Mouse (Mus musculus): ENCODE results near the gene Rad17. TPM values are rescaled to one million over a fixed set of nuclear protein-coding genes. Genes with fewer than 3 reads are reported as not detected.

Gene Rad17
- total RNA-seq (2014; fragmentation: Nextera tagmentation) = 43.9 and 50.9 TPM in 2 replicates
- total RNA-seq (2017) = 42.7 and 48.6 TPM in 2 replicates
- polyA plus RNA-seq (2012) = 8.9 and 10.6 TPM in 2 replicates

GRCm38 (mm10) chr13:100650550-100651438 is at the start of gene Rad17, which contains the start of gene Ak6:
Rad17 (minus strand) TSS chr13:100651051.
Ak6 (plus strand) TSS chr13:100650979.
- Histone ChIP-seq H3K36me3 (replicated peaks) (peaks cover 37% of the 10 kb centered on the region), H3K9me3 (replicated peaks) (no peaks in the 10 kb centered on the region), H3K4me3 (ENCODE audit: low read depth, low read length) (peak within 1 kb of the TSS; percentile 78), H3K4me1 (ENCODE audit: insufficient read depth, low read depth, low read length) (peaks cover 14% of the 10 kb centered on the region), H3K27me3 (ENCODE audit: insufficient read depth, low read length) (no peaks in the 10 kb centered on the region)
- DNase-seq (ENCODE audit: low spot score) (peak; percentile 79), ATAC-seq (ENCODE audit: extremely low read depth, insufficient number of reproducible peaks, low FRiP score, poor library complexity, severe bottlenecking) (peak; percentile 71)
- no peak for TF ChIP-seq CTCF (IDR thresholded peaks at IDR 0.05; ENCODE audit: low read depth, low read length)
- TF ChIP-seq GATA1 (IDR thresholded peaks at IDR 0.05; ENCODE audit: borderline replicate concordance, low read length) = no peak
- no peak for TF ChIP-seq POLR2AphosphoS5 (IDR thresholded peaks at IDR 0.05; ENCODE audit: insufficient replicate concordance, low read depth, low read length)
- TF ChIP-seq GATA2 (IDR thresholded peaks at IDR 0.05; ENCODE audit: borderline replicate concordance, low read depth, low read length) = no peak
- TF ChIP-seq TAL1 (conservative IDR thresholded peaks at IDR 0.05; ENCODE audit: low read depth, low read length) = no peak

- H3K4me1 ChIP-seq (ENCODE audit: insufficient read depth, low read depth, low read length) = no peaks in the 10 kb centered on the region
- H3K9me3 ChIP-seq (replicated peaks) = no peaks in the 10 kb centered on the region
- H3K36me3 ChIP-seq (replicated peaks) = peaks cover 89% of the 10 kb centered on the region
- no peak overlapping the region for H3K4me3 ChIP-seq (ENCODE audit: low read depth, low read length)
- TF ChIP-seq TAL1 (conservative IDR thresholded peaks at IDR 0.05; ENCODE audit: low read depth, low read length) = no peak
- no peak for TF ChIP-seq GATA1 (IDR thresholded peaks at IDR 0.05; ENCODE audit: borderline replicate concordance, low read length)
- no peak for TF ChIP-seq POLR2AphosphoS5 (IDR thresholded peaks at IDR 0.05; ENCODE audit: insufficient replicate concordance, low read depth, low read length)
- no peak for TF ChIP-seq CTCF (IDR thresholded peaks at IDR 0.05; ENCODE audit: low read depth, low read length)
- TF ChIP-seq GATA2 (IDR thresholded peaks at IDR 0.05; ENCODE audit: borderline replicate concordance, low read depth, low read length) = no peak
- no peak for DNase-seq (ENCODE audit: low spot score)
- no peaks in the 10 kb centered on the region for H3K27me3 ChIP-seq (ENCODE audit: insufficient read depth, low read length)
- ATAC-seq (ENCODE audit: extremely low read depth, insufficient number of reproducible peaks, low FRiP score, poor library complexity, severe bottlenecking) = no peak
Measured at GRCm38 (mm10) chr13:100698866-100699265, 48.0 kb upstream of the Rad17 start.

- no peak for DNase-seq (ENCODE audit: low spot score)
- Histone ChIP-seq H3K4me1 (ENCODE audit: insufficient read depth, low read depth, low read length) (no peaks in the 10 kb centered on the region), H3K4me3 (ENCODE audit: low read depth, low read length) (no peak overlapping the region), H3K36me3 (replicated peaks) (peaks cover 75% of the 10 kb centered on the region), H3K9me3 (replicated peaks) (no peaks in the 10 kb centered on the region), H3K27me3 (ENCODE audit: insufficient read depth, low read length) (no peaks in the 10 kb centered on the region)
- no peak for ATAC-seq (ENCODE audit: extremely low read depth, insufficient number of reproducible peaks, low FRiP score, poor library complexity, severe bottlenecking)
- no peak for TF ChIP-seq POLR2AphosphoS5 (IDR thresholded peaks at IDR 0.05; ENCODE audit: insufficient replicate concordance, low read depth, low read length)
Measured at GRCm38 (mm10) chr13:100697541-100697940, 46.7 kb upstream of the Rad17 start.

- H3K4me3 ChIP-seq (ENCODE audit: low read depth, low read length) = no peak overlapping the region
- peaks cover 4% of the 10 kb centered on the region for H3K27me3 ChIP-seq (ENCODE audit: insufficient read depth, low read length)
- DNase-seq (ENCODE audit: low spot score) (no peak), ATAC-seq (ENCODE audit: extremely low read depth, insufficient number of reproducible peaks, low FRiP score, poor library complexity, severe bottlenecking) (no peak)
- H3K4me1 ChIP-seq (ENCODE audit: insufficient read depth, low read depth, low read length) = peaks cover 6% of the 10 kb centered on the region; the same call in 1 of the 2 replicates
- TF ChIP-seq POLR2AphosphoS5 (IDR thresholded peaks at IDR 0.05; ENCODE audit: insufficient replicate concordance, low read depth, low read length) (no peak), GATA2 (IDR thresholded peaks at IDR 0.05; ENCODE audit: borderline replicate concordance, low read depth, low read length) (no peak), TAL1 (conservative IDR thresholded peaks at IDR 0.05; ENCODE audit: low read depth, low read length) (no peak), GATA1 (IDR thresholded peaks at IDR 0.05; ENCODE audit: borderline replicate concordance, low read length) (no peak), CTCF (IDR thresholded peaks at IDR 0.05; ENCODE audit: low read depth, low read length) (no peak)
- H3K36me3 ChIP-seq (replicated peaks) = no peaks in the 10 kb centered on the region
- no peaks in the 10 kb centered on the region for H3K9me3 ChIP-seq (replicated peaks)
Measured at GRCm38 (mm10) chr13:100687513-100687912, 36.7 kb upstream of the Rad17 start.

GRCm38 (mm10) chr13:100684355-100684754 is 33.5 kb upstream of the Rad17 start:
- no peak for TF ChIP-seq TAL1 (conservative IDR thresholded peaks at IDR 0.05; ENCODE audit: low read depth, low read length)
- TF ChIP-seq CTCF (IDR thresholded peaks at IDR 0.05; ENCODE audit: low read depth, low read length) = peak; percentile 66
- peaks cover 11% of the 10 kb centered on the region; the same call in 1 of the 2 replicates for H3K4me1 ChIP-seq (ENCODE audit: insufficient read depth, low read depth, low read length)
- ATAC-seq (ENCODE audit: extremely low read depth, insufficient number of reproducible peaks, low FRiP score, poor library complexity, severe bottlenecking) (peak; percentile 15; the same call in 1 of the 2 replicates), DNase-seq (ENCODE audit: low spot score) (no peak)
- H3K9me3 ChIP-seq (replicated peaks) = no peaks in the 10 kb centered on the region
- H3K36me3 ChIP-seq (replicated peaks) = no peaks in the 10 kb centered on the region
- no peak overlapping the region for H3K4me3 ChIP-seq (ENCODE audit: low read depth, low read length)
- H3K27me3 ChIP-seq (ENCODE audit: insufficient read depth, low read length) = peaks cover 16% of the 10 kb centered on the region

GRCm38 (mm10) chr13:100682837-100683236 is 32.0 kb upstream of the Rad17 start:
- ATAC-seq (ENCODE audit: extremely low read depth, insufficient number of reproducible peaks, low FRiP score, poor library complexity, severe bottlenecking) (no peak), DNase-seq (ENCODE audit: low spot score) (no peak)
- Histone ChIP-seq H3K4me1 (ENCODE audit: insufficient read depth, low read depth, low read length) (peaks cover 13% of the 10 kb centered on the region; the same call in 1 of the 2 replicates), H3K36me3 (replicated peaks) (no peaks in the 10 kb centered on the region), H3K27me3 (ENCODE audit: insufficient read depth, low read length) (peaks cover 29% of the 10 kb centered on the region), H3K9me3 (replicated peaks) (no peaks in the 10 kb centered on the region), H3K4me3 (ENCODE audit: low read depth, low read length) (no peak overlapping the region)
- no peak for TF ChIP-seq CTCF (IDR thresholded peaks at IDR 0.05; ENCODE audit: low read depth, low read length)
- no peak for TF ChIP-seq GATA1 (IDR thresholded peaks at IDR 0.05; ENCODE audit: borderline replicate concordance, low read length)
- TF ChIP-seq TAL1 (conservative IDR thresholded peaks at IDR 0.05; ENCODE audit: low read depth, low read length) = no peak
- TF ChIP-seq POLR2AphosphoS5 (IDR thresholded peaks at IDR 0.05; ENCODE audit: insufficient replicate concordance, low read depth, low read length) = no peak
